Mouse (Mus musculus): ENCODE results near the gene Jakmip3. TPM values are rescaled to one million over a fixed set of nuclear protein-coding genes. Genes with fewer than 3 reads are reported as not detected.

The Jakmip3 gene
- polyA plus RNA-seq, 1 experiment from 2014 or later, result 2.7 TPM

- 28% methylated on average over 6 of the region's 6 CpGs for WGBS
- Histone ChIP-seq H3K36me3 (ENCODE audit: control insufficient read depth, insufficient read depth, low read length) (no peaks in the 10 kb centered on the region), H3K9ac (ENCODE audit: low read length) (0 out of 2 replicates have a peak overlapping the region, but pooled peaks have one; percentile 23), H3K4me2 (ENCODE audit: low read depth) (no peak overlapping the region), H3K4me3 (ENCODE audit: low read depth, low read length) (no peak overlapping the region), H3K4me1 (ENCODE audit: control insufficient read depth, insufficient read depth, low read length) (peaks cover 7% of the 10 kb centered on the region), H3K27me3 (ENCODE audit: control insufficient read depth, insufficient read depth, low read length) (no peaks in the 10 kb centered on the region), H3K9me3 (ENCODE audit: control insufficient read depth, low read length) (no peaks in the 10 kb centered on the region), H3K27ac (ENCODE audit: low read depth, low read length) (no peak overlapping the region)
- ATAC-seq (ENCODE audit: insufficient read depth, low FRiP score, low TSS enrichment), result no peak
- peak; percentile 31 for DNase-seq (ENCODE audit: low spot score)
Observed at GRCm38 (mm10) chr7:139130361-139130760, 189.8 kb downstream of the Jakmip3 start.

- DNase-seq (ENCODE audit: low spot score), result no peak
Observed at GRCm38 (mm10) chr7:139131538-139131937, 191.0 kb downstream of the Jakmip3 start.

GRCm38 (mm10) chr7:139133446-139133845, 192.9 kb downstream of the Jakmip3 start:
- Histone ChIP-seq H3K27ac (ENCODE audit: low read depth, low read length) (no peak overlapping the region), H3K9ac (ENCODE audit: low read length) (no peak overlapping the region), H3K9me3 (ENCODE audit: control insufficient read depth, low read length) (no peaks in the 10 kb centered on the region), H3K36me3 (ENCODE audit: control insufficient read depth, insufficient read depth, low read length) (no peaks in the 10 kb centered on the region), H3K4me2 (ENCODE audit: low read depth) (no peak overlapping the region), H3K4me3 (ENCODE audit: low read depth, low read length) (no peak overlapping the region), H3K4me1 (ENCODE audit: control insufficient read depth, insufficient read depth, low read length) (peaks cover 19% of the 10 kb centered on the region), H3K27me3 (ENCODE audit: control insufficient read depth, insufficient read depth, low read length) (no peaks in the 10 kb centered on the region)
- WGBS, result 91% methylated on average over 3 of the region's 3 CpGs
- DNase-seq (ENCODE audit: low spot score) (no peak), ATAC-seq (ENCODE audit: insufficient read depth, low FRiP score, low TSS enrichment) (no peak)

More at GRCm38 (mm10) chr7:139131538-139131937, 191.0 kb downstream of the Jakmip3 start:
- Histone ChIP-seq H3K4me2 (ENCODE audit: low read depth) (no peak overlapping the region), H3K36me3 (ENCODE audit: control insufficient read depth, insufficient read depth, low read length) (no peaks in the 10 kb centered on the region), H3K27me3 (ENCODE audit: control insufficient read depth, insufficient read depth, low read length) (no peaks in the 10 kb centered on the region), H3K4me3 (ENCODE audit: low read depth, low read length) (no peak overlapping the region), H3K27ac (ENCODE audit: low read depth, low read length) (no peak overlapping the region), H3K9ac (ENCODE audit: low read length) (no peak overlapping the region), H3K9me3 (ENCODE audit: control insufficient read depth, low read length) (no peaks in the 10 kb centered on the region), H3K4me1 (ENCODE audit: control insufficient read depth, insufficient read depth, low read length) (peaks cover 12% of the 10 kb centered on the region)
- no peak for ATAC-seq (ENCODE audit: insufficient read depth, low FRiP score, low TSS enrichment)
- 68% methylated on average over 8 of the region's 8 CpGs for WGBS

Other genes with a start within 250 kb of the Jakmip3 start
- 79.5 and 81.7 TPM in 2 replicates for gene Ppp2r2d, start 94.7 kb upstream of the Jakmip3 start, polyA plus RNA-seq (2014; fragmentation: Nextera tagmentation; extraction: Ambion mirVana)
- gene Mapk1ip1, start 94.5 kb upstream of the Jakmip3 start, polyA plus RNA-seq (2014; fragmentation: Nextera tagmentation; extraction: Ambion mirVana), result 16.0 and 16.7 TPM in 2 replicates
- gene Bnip3, start 31.2 kb upstream of the Jakmip3 start, polyA plus RNA-seq (2014; fragmentation: Nextera tagmentation; extraction: Ambion mirVana), result 87.2 and 89.2 TPM in 2 replicates
- gene Dpysl4, start 145.3 kb downstream of the Jakmip3 start, polyA plus RNA-seq (2014; fragmentation: Nextera tagmentation; extraction: Ambion mirVana), result 295 and 318 TPM in 2 replicates

Data from neural tube, embryonic 11.5 days (tissue).